Mouse (Mus musculus) C2C12 (cell line): Measurements from ENCODE around the gene Olfr412. TPM values are rescaled to one million over a fixed set of nuclear protein-coding genes. Genes with fewer than 3 reads are reported as not detected.
A peak's percentile ranks its signal among the peaks of the same experiment; 100 is the strongest.

ENCODE experiments used
- H3K27me3 ChIP-seq: one replicate; pipeline ENCODE4 v1.6.1; 2011; ENCODE audit not compliant: control insufficient read depth, insufficient read depth, insufficient read length
- H3K36me3 ChIP-seq: one replicate; pipeline ENCODE4 v1.6.1; 2011; ENCODE audit not compliant: control insufficient read depth, insufficient read depth
- H3K4me3 ChIP-seq: one replicate; pipeline ENCODE4 v1.5.1; 2011; ENCODE audit warnings: mild to moderate bottlenecking, control low read depth; ENCODE audit not compliant: poor library complexity, insufficient read depth, severe bottlenecking
- H3K79me2 ChIP-seq: one replicate; pipeline ENCODE4 v1.6.1; 2011; ENCODE audit not compliant: control insufficient read depth, insufficient read depth
- H3K79me3 ChIP-seq: one replicate; pipeline ENCODE4 v1.6.1; 2011; ENCODE audit warnings: low read depth, control low read depth
- H3ac ChIP-seq: one replicate; pipeline ENCODE3; 2011; ENCODE audit warnings: low read depth; ENCODE audit not compliant: control insufficient read depth, insufficient read length
- CEBPB ChIP-seq: IDR thresholded peaks from one replicate; pipeline ENCODE4 v1.6.1; 2011; ENCODE audit warnings: low read depth, mild to moderate bottlenecking, control low read depth, moderate library complexity
- CTCF ChIP-seq: IDR thresholded peaks from one replicate; pipeline ENCODE4 v1.5.1; 2011; ENCODE audit not compliant: control insufficient read depth, insufficient read depth, insufficient read length
- FOSL1 ChIP-seq: IDR thresholded peaks from one replicate; pipeline ENCODE4 v1.8.0; 2011; ENCODE audit warnings: mild to moderate bottlenecking, low read length; ENCODE audit not compliant: poor library complexity, insufficient read depth, severe bottlenecking
- MAX ChIP-seq: IDR thresholded peaks from one replicate; pipeline ENCODE4 v1.6.1; 2011; ENCODE audit warnings: mild to moderate bottlenecking, control low read depth
- MYOD1 ChIP-seq: IDR thresholded peaks from one replicate; pipeline ENCODE4 v1.6.1; 2011; ENCODE audit warnings: low read depth; ENCODE audit not compliant: control insufficient read depth, insufficient read length
- MYOG ChIP-seq: IDR thresholded peaks from one replicate; pipeline ENCODE4 v1.6.1; 2011; ENCODE audit not compliant: control insufficient read depth, insufficient read length; ENCODE audit errors: extremely low read depth
- USF1 ChIP-seq: IDR thresholded peaks from one replicate; pipeline ENCODE4 v1.6.1; 2011; ENCODE audit warnings: low read depth, mild to moderate bottlenecking, control low read depth, moderate library complexity
- polyA plus RNA-seq: library from polyadenylated mRNA; unstranded; fragments of >200 nt; fragmentation: generic; extraction: Trizol; gene quantifications from one replicate; pipeline ENCODE4 v1.2.1, GENCODE M21; 2012; ENCODE audit warnings: missing spikeins

Olfr412 gene
- polyA plus RNA-seq, 1 experiment: not detected

DNA sequence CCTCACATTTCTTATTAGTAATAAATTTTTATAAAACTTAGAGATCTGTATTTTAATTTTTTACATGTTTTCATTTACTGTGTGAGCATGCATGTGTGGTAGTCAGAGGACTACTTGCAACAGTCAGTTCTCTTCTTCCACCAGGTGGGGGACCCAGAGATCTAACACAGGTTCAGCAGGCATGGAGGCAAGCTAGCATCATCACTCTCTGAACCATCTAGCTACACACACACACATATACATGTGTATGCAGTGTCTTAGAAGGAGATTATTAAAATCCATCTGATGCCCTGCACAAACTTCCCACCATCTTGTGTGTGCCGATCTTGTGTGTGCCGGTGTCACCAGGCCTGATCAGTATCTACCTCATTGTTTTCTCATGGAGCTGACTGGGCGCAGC is 15.0 kb downstream of the Olfr412 start:
- H3K79me2 ChIP-seq: no peaks in the 10 kb centered on the region
- no peak overlapping the region for H3K4me3 ChIP-seq
- peak; percentile 77 for TF ChIP-seq CTCF
- no peak for TF ChIP-seq MAX
- H3K27me3 ChIP-seq: peaks cover 45% of the 10 kb centered on the region
- H3K36me3 ChIP-seq: no peaks in the 10 kb centered on the region
- no peak overlapping the region for H3ac ChIP-seq
- H3K79me3 ChIP-seq: no peaks in the 10 kb centered on the region

DNA sequence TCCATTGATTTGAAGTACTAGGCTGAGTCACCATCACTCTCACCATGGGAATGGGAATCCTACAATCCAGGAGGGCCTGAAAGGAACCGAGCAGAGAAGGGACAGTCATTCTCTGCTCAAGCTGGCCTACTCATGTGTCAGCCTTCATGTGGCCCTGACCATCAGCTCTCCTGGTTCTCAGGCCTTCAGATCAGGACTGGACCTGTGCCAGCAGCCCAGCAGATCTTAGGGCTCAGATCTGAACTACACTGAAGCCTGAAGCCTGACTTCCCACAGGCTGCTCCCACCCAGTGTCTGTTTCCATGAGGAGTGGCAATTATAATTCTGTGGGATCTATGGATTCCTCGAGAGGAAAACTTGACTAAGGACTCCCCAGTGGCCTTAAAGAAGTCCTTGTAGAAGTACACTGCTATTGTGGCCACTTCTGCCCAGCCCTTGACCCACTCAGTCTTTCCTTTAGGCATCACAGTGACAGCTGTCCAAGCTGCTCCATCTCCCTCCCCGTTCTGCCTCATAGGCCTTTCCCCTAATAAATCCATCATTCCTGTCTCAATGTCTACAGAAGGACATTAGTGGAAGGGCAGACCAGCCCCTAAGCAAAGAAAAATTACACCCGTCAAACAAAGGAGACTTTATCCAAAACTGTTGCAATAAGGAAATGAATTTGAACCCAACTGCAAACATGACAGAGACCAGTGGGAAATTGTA is 17.5 kb downstream of the Olfr412 start:
- TF ChIP-seq MYOG (no peak), FOSL1 (no peak)
- H3K4me3 ChIP-seq: no peak overlapping the region
- H3K27me3 ChIP-seq: peaks cover 37% of the 10 kb centered on the region
- H3K36me3 ChIP-seq: no peaks in the 10 kb centered on the region
- H3ac ChIP-seq: no peak overlapping the region
- no peaks in the 10 kb centered on the region for H3K79me2 ChIP-seq
- H3K79me3 ChIP-seq: no peaks in the 10 kb centered on the region

- Histone ChIP-seq H3K36me3 (no peaks in the 10 kb centered on the region), H3K27me3 (peaks cover 25% of the 10 kb centered on the region), H3K79me2 (no peaks in the 10 kb centered on the region), H3K4me3 (no peak overlapping the region), H3ac (no peak overlapping the region), H3K79me3 (no peaks in the 10 kb centered on the region)
- TF ChIP-seq MAX (no peak), CTCF (no peak), CEBPB (no peak), FOSL1 (no peak), MYOG (no peak), USF1 (no peak)
These were observed 23.8 kb downstream of the Olfr412 start for GRCm38 (mm10) chr11:74385674-74386073.

GRCm38 (mm10) chr11:74387203-74387602 is 25.3 kb downstream of the Olfr412 start:
- Histone ChIP-seq H3K4me3 (no peak overlapping the region), H3ac (no peak overlapping the region), H3K36me3 (no peaks in the 10 kb centered on the region), H3K27me3 (peaks cover 25% of the 10 kb centered on the region), H3K79me2 (no peaks in the 10 kb centered on the region), H3K79me3 (no peaks in the 10 kb centered on the region)
- TF ChIP-seq USF1: no peak
- TF ChIP-seq FOSL1: no peak

DNA sequence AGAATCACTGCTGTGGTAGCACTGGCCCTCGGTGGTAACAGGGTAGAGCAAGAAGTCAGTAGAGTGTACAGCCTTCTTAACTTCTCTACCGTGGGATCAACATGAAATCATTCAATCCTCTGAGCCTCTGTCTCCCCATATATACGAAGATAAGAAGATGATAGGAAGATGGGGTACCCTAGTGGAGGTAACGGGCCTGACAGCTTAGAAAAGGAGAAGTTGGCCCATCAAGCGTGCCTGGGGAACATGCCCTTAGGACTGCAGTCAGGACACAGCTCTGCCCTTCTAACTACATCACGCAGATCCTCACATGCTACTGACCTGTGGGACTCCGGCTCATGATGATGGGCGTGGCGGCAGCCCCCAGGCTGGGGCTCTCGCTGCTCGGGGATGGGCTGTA is 30.0 kb downstream of the Olfr412 start:
- TF ChIP-seq MYOD1: no peak
- TF ChIP-seq CEBPB: no peak
- TF ChIP-seq USF1: no peak
- TF ChIP-seq MAX: no peak
- no peak for TF ChIP-seq FOSL1
- TF ChIP-seq CTCF: no peak
- no peak for TF ChIP-seq MYOG

GRCm38 (mm10) chr11:74392903-74393302 is 31.0 kb downstream of the Olfr412 start:
- Histone ChIP-seq H3K79me3 (no peaks in the 10 kb centered on the region), H3K36me3 (no peaks in the 10 kb centered on the region), H3K4me3 (no peak overlapping the region), H3ac (no peak overlapping the region), H3K27me3 (peaks cover 5% of the 10 kb centered on the region), H3K79me2 (no peaks in the 10 kb centered on the region)
- TF ChIP-seq MAX (no peak), MYOD1 (no peak), USF1 (no peak), CEBPB (no peak), MYOG (no peak), FOSL1 (no peak), CTCF (no peak)

More for the DNA sequence above, 30.0 kb downstream of the Olfr412 start:
- Histone ChIP-seq H3K27me3 (peaks cover 8% of the 10 kb centered on the region), H3K36me3 (no peaks in the 10 kb centered on the region), H3K4me3 (no peak overlapping the region), H3K79me3 (no peaks in the 10 kb centered on the region), H3ac (no peak overlapping the region), H3K79me2 (no peaks in the 10 kb centered on the region)

DNA sequence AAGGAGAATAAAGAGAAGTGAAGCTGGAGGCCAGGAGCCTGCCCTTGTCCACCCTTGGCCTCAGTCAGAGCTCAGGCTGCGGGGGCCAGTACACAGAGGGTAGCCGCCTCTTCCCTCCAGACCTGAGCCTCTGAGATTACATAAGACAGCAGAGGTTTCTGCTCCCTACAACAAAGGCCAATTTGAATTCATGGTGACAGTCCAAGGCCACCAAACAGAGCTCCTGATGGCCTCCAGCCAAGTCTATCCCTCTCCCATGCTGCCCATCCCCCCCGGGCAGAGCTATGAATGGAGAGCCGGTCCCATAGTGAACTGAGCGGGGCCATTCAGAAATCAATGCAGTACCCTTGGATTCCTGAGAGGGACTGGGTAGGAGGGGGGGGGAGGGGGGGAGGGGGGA is 31.6 kb downstream of the Olfr412 start:
- Histone ChIP-seq H3K27me3 (peaks cover under 1% of the 10 kb centered on the region), H3K79me2 (no peaks in the 10 kb centered on the region), H3K4me3 (no peak overlapping the region), H3K79me3 (no peaks in the 10 kb centered on the region), H3ac (no peak overlapping the region), H3K36me3 (no peaks in the 10 kb centered on the region)
- no peak for TF ChIP-seq MYOG
- TF ChIP-seq USF1: no peak
- no peak for TF ChIP-seq CEBPB
- TF ChIP-seq FOSL1: no peak
- no peak for TF ChIP-seq CTCF
